Comparison of ENCODE assay signal across 8 mouse cellular contexts in the genomic region with DNA sequence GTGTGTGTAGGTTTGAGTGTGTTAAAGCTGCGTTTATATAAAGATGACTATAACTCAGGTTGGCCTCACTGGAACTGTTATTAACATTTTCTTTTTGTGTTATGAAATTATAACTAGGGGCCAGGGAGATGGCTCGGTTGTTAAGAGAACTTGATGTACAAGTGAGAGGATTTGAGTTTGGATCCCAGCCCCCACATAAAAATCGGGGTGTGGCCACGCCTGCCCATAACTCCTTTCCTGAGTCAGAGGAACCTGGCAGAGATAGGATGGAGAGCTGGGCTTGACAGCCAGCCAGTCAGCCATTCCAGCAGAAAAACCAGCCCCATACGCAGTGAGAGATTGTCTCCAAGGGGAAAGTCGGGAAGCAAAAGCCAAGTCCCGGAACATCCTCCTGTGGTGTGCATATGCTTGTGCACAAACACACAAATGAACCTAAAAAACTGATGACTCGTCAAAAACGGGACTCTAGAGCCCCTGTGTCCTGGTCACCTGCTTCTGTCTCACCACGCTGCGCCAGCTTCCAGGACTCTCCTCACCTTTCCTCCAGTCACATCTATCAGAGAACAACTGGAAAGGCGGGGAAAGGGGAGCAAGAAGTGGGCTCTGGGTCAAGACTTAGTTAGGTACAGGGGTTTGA.
DNase-seq lines count a peak whose midpoint lies in the region; ATAC-seq and TF ChIP-seq lines count a peak whose summit lies in the region.

No protein-coding gene starts in this region.

- in situ Hi-C loops in CH12.LX (cut with MboI; ENCODE audit: low pct_ligation_motif_present, low pct_unique_long_range_greater_than_20kb, low sequenced_read_pairs): no loop called here

- ATAC-seq in heart, embryonic 11.5 days (replicated peaks; ENCODE audit: insufficient number of reproducible peaks, low FRiP score, low TSS enrichment): no peak
- ATAC-seq in midbrain, embryonic 11.5 days (ENCODE audit: low FRiP score): peak; percentile 11; the same call in 1 of the 2 replicates

- DNase-seq in heart, postnatal 4 days: no peak
- no peak for DNase-seq in CH12.LX (ENCODE audit: extremely low read depth)
- peak; percentile 73 for DNase-seq in fat pad, adult 2 months (ENCODE audit: extremely low read depth, low read depth, low spot score)
- DNase-seq in midbrain, embryonic 11.5 days (ENCODE audit: low spot score, missing footprints): no peak
- no peak for DNase-seq in ovary, postnatal 36 days (ENCODE audit: low spot score)
- DNase-seq in frontal cortex, postnatal 10 days (ENCODE audit: low spot score in 2 of 2): no peak
- no peak for DNase-seq in embryo, embryonic 10 days (ENCODE audit: low spot score)

- no peaks in the 10 kb centered on the region for H3K79me2 ChIP-seq in CH12.LX (replicated peaks; ENCODE audit: control insufficient read depth, extremely low read depth, insufficient read depth, poor library complexity, severe bottlenecking)

- no peaks in the 10 kb centered on the region for H3K9me3 ChIP-seq in heart, embryonic 11.5 days (replicated peaks; ENCODE audit: control insufficient read depth, low read length)
- H3K9me3 ChIP-seq in CH12.LX (replicated peaks; ENCODE audit: low read length): no peaks in the 10 kb centered on the region
- no peaks in the 10 kb centered on the region for H3K9me3 ChIP-seq in midbrain, embryonic 11.5 days (ENCODE audit: control insufficient read depth, low read length)

- dilution Hi-C loops in CH12.LX (cut with MboI; ENCODE audit: extremely low pct_ligation_motif_present, extremely low pct_unique_long_range_greater_than_20kb, low sequenced_read_pairs): no loop called here

- H3K4me3 ChIP-seq in heart, embryonic 11.5 days (ENCODE audit: low read depth, low read length): peak overlapping the region; percentile 43; the same call in 1 of the 2 replicates
- H3K4me3 ChIP-seq in CH12.LX (replicated peaks in 1 of 3; ENCODE audit: low read depth in 2 of 3, low read length in 2 of 3, poor library complexity in 1 of 3): no peak overlapping the region
- no peak overlapping the region for H3K4me3 ChIP-seq in midbrain, embryonic 11.5 days (ENCODE audit: low read depth, low read length)

- no peak for TF ChIP-seq EP300 in CH12.LX (IDR thresholded peaks at IDR 0.05; ENCODE audit: low read length)

- H3K4me1 ChIP-seq in heart, embryonic 11.5 days (ENCODE audit: control insufficient read depth, insufficient read depth, low read length): peaks cover 3% of the 10 kb centered on the region; the same call in 1 of the 2 replicates
- H3K4me1 ChIP-seq in CH12.LX (ENCODE audit: control insufficient read depth in 1 of 2, insufficient read depth in 2 of 2): no peaks in the 10 kb centered on the region
- peaks cover 13% of the 10 kb centered on the region for H3K4me1 ChIP-seq in midbrain, embryonic 11.5 days (ENCODE audit: control insufficient read depth, insufficient read depth, low read length)

- H3K36me3 ChIP-seq in heart, embryonic 11.5 days (ENCODE audit: control insufficient read depth, insufficient read depth, low read length): no peaks in the 10 kb centered on the region
- H3K36me3 ChIP-seq in CH12.LX (replicated peaks in 1 of 2; ENCODE audit: control insufficient read depth in 1 of 2, insufficient read depth in 1 of 2, low read length in 1 of 2): no peaks in the 10 kb centered on the region
- no peaks in the 10 kb centered on the region for H3K36me3 ChIP-seq in midbrain, embryonic 11.5 days (ENCODE audit: control insufficient read depth, insufficient read depth, low read length)

- TF ChIP-seq RAD21 in CH12.LX (IDR thresholded peaks at IDR 0.05; ENCODE audit: low read depth, low read length): no peak

- WGBS in heart, embryonic 11.5 days (ENCODE audit: insufficient replicate concordance): 35% methylated on average over 12 of the region's 12 CpGs
- 57% methylated on average over 12 of the region's 12 CpGs for WGBS in midbrain, embryonic 11.5 days

- H3K27ac ChIP-seq in heart, embryonic 11.5 days (ENCODE audit: low read depth, low read length): no peak overlapping the region
- no peak overlapping the region for H3K27ac ChIP-seq in CH12.LX (ENCODE audit: insufficient read depth, low read depth)
- H3K27ac ChIP-seq in midbrain, embryonic 11.5 days (ENCODE audit: low read depth, low read length): no peak overlapping the region

- no peak for TF ChIP-seq CTCF in CH12.LX (conservative IDR thresholded peaks at IDR 0.05 in 1 of 2, IDR thresholded peaks at IDR 0.05 in 1 of 2; ENCODE audit: low read depth in 2 of 2, low read length in 2 of 2)

- peak overlapping the region; percentile 66; the same call in 1 of the 2 replicates for H3K4me2 ChIP-seq in heart, embryonic 11.5 days
- no peak overlapping the region for H3K4me2 ChIP-seq in CH12.LX (ENCODE audit: insufficient read depth, low read depth, poor library complexity, severe bottlenecking)
- H3K4me2 ChIP-seq in midbrain, embryonic 11.5 days: no peak overlapping the region; the same call in 1 of the 2 replicates

- no peak for TF ChIP-seq POLR2A in CH12.LX (IDR thresholded peaks at IDR 0.05; ENCODE audit: low read depth, low read length)

- no peak overlapping the region for H3K9ac ChIP-seq in heart, embryonic 11.5 days (ENCODE audit: low read depth, low read length)
- no peak overlapping the region for H3K9ac ChIP-seq in CH12.LX (ENCODE audit: insufficient read depth, low read depth)
- no peak overlapping the region for H3K9ac ChIP-seq in midbrain, embryonic 11.5 days (ENCODE audit: low read length)

- peaks cover 31% of the 10 kb centered on the region for H3K27me3 ChIP-seq in heart, embryonic 11.5 days (ENCODE audit: control insufficient read depth, insufficient read depth, low read length)
- peaks cover 43% of the 10 kb centered on the region for H3K27me3 ChIP-seq in CH12.LX (replicated peaks)
- peaks cover 33% of the 10 kb centered on the region for H3K27me3 ChIP-seq in midbrain, embryonic 11.5 days (ENCODE audit: control insufficient read depth, insufficient read depth, low read length)

TF ChIP-seq in CH12.LX, 34 proteins besides CTCF, POLR2A, EP300 and RAD21:
- TF ChIP-seq MAFK (IDR thresholded peaks at IDR 0.05; ENCODE audit: insufficient replicate concordance, low read length) (peak; percentile 40; the same call in 1 of the 2 replicates), JUN (IDR thresholded peaks at IDR 0.05; ENCODE audit: insufficient read depth, low read depth, low read length) (no peak), PAX5 (IDR thresholded peaks at IDR 0.05; ENCODE audit: low read length) (no peak)
